Mouse (Mus musculus) lung, postnatal 10 days (tissue): Measurements from ENCODE around the gene Abcf2.

ENCODE experiments used
- DNase-seq: peaks from one replicate; pipeline ENCODE4 v3.0.0; 2021

The Abcf2 gene

DNA sequence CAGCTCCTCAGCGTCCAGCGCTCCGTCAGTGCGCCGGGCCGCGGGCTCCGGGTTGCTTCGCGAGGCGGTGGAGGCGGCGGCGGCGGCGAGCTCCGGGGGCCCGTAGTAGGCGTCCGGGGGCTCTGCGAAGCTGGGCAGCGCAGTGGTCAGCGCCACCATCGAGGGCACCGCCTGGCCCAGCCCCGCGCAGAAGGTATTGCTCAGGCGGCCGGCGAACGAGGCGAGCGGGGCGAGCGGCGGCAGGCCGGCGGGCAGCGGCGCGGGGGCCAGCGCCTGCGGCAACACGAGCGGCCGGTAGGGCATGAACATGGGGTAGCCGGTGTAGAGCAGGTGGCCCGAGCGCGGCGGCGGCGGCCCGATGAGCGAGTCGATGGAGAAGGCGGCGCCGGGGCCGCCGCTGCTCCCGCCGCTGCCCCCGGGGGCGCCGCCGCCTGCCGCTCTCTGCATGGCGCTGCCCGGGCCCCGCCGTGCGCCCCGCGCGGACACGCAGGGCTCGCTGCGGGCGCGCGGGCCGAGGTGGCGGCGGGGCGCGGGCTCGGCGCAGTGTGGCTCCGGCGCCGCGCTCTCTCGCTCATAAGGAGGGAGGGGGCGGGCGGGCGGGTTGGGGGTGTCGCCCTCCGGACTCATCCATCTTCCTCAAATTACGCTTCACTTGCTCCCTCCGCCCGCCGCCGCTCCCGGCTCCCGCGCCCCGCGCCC lies 50.9 kb downstream of the Abcf2 start:
- DNase-seq: no peak

DNA sequence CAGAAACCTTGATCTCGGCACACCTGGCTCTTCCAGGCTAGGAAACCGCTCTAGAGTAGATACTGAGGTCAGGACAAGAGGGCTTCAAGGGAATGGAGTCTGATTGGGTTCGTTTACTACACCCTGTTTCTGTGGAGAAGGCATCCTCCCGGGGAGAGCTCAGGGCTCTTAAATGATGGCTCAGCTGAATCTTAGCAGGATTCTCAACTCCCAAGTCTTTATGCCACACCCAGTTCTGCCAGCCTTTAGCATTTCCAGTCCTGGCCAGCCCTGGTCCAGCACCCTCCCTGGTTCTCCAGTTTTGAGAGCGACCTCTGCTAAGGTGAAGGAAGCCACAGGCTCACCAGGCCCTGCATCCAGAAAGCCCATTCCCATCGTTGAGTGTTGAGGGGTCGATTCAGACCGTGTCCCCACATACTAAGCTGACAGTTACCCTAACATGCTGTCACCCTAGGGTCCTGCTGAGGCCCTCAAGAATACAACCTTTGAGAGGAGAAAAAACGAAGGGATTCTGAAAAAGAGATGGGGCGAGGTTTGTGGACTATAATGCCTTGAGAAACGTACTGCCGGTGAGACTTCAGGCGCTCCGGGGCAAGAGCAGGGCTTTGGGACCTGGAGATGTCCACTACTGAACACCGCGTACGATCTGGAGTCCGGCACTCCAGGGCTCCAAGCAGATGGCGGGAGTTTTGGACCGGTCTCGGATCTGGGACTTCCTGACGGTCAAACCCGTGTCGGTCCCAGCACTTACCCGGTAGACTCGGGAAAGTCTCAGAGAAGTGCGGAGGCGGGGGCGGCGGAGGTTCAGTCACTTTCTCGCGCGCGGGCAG lies 51.7 kb downstream of the Abcf2 start:
- no peak for DNase-seq

DNA sequence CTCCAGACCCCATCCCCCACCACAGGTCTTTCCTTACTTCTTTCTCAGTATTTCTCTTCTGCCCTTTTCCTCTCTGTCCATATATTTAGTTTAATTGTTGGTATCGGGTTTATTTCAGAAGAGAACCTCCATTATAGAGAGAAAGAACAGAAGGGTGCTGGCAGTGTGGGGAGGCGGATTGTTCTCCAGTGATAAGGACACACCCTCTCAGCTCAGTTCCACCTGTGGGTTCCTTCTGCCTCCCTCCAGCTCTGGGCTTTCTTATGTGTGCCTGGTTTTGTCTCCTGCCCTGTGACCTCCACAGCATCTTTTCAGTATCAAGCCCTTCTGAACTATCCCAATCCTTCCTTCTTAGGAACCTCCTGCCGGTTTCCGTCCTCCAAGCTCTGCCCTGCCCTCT lies 52.7 kb downstream of the Abcf2 start:
- DNase-seq: no peak

DNA sequence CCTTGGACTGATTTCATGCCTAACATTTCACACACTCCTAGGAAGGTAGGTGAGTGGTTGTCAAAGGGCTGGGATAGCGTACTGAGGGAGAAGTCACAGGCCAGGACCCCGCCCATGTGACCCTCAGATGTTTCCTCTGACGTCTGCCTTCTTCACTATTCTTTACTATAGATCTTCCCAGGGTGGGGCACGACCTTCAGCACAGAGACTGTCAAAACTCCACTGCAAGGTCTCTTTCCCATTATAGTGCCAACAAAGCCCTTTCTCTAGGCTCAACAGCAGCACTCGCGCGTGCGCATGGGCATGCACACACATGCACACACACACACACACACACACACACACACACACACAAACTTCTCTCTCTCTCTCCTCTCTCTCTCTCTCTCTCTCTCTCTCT lies 53.5 kb downstream of the Abcf2 start:
- no peak for DNase-seq

DNA sequence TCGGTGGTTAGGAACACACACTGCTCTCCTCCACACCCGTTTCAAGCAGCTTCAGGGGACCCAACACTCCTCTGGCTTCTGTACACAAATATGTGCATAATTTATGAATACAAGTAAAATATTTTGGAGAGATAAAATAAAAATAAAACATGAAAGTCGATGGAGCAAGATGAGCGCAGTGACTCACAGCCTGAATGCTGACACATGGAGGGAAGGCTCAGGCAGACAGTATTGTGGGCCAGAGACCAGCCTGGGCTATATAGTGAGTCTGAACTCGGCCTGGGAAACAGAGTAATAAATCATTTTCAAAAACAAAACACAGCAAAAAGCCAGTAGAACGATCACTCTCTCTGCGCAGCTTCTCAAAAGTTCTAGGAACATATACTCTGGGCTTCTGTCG lies 55.9 kb downstream of the Abcf2 start:
- DNase-seq: no peak
